Mouse (Mus musculus): ENCODE results near the gene Col5a3.
A peak's percentile ranks its signal among the peaks of the same experiment; 100 is the strongest.
"Not testable (repeated sequence)": the region's sequence is repeated elsewhere in the genome, so short reads cannot be mapped to it uniquely, and the experiment has no call there.

The Col5a3 gene

GRCm38 (mm10) chr9:20814521-20815272 lies at the start of gene Col5a3:
Gene Col5a3 (minus strand): TSS chr9:20815067.
- DNase-seq, result no peak

GRCm38 (mm10) chr9:20862225-20862624 lies 47.4 kb upstream of the Col5a3 start:
- DNase-seq, result no peak

- DNase-seq, result no peak
Observed at GRCm38 (mm10) chr9:20861821-20862220, 47.0 kb upstream of the Col5a3 start.

- DNase-seq, result no peak
Observed at GRCm38 (mm10) chr9:20859926-20860325, 45.1 kb upstream of the Col5a3 start.

GRCm38 (mm10) chr9:20857131-20857530 lies 42.3 kb upstream of the Col5a3 start:
- peak; percentile 61 for DNase-seq

GRCm38 (mm10) chr9:20850179-20850578 lies 35.3 kb upstream of the Col5a3 start:
- DNase-seq, result no peak

GRCm38 (mm10) chr9:20842670-20843069 lies 27.8 kb upstream of the Col5a3 start:
- DNase-seq, result peak; percentile 20

GRCm38 (mm10) chr9:20842211-20842610 lies 27.3 kb upstream of the Col5a3 start:
- DNase-seq, result no peak

- DNase-seq, result no peak
Observed at GRCm38 (mm10) chr9:20838931-20839330, 24.1 kb upstream of the Col5a3 start.

- DNase-seq, result no peak
Observed at GRCm38 (mm10) chr9:20837184-20837947, 22.5 kb upstream of the Col5a3 start.

GRCm38 (mm10) chr9:20835431-20835954 lies 20.6 kb upstream of the Col5a3 start:
- not testable (repeated sequence) for DNase-seq

- DNase-seq, result no peak
Observed at GRCm38 (mm10) chr9:20834881-20835280, 20.0 kb upstream of the Col5a3 start.

GRCm38 (mm10) chr9:20830901-20831643 lies 16.2 kb upstream of the Col5a3 start:
- DNase-seq, result peak; percentile 95

- no peak for DNase-seq
Observed at GRCm38 (mm10) chr9:20828127-20828526, 13.3 kb upstream of the Col5a3 start.

GRCm38 (mm10) chr9:20825781-20826180 lies 10.9 kb upstream of the Col5a3 start:
- no peak for DNase-seq

GRCm38 (mm10) chr9:20822821-20823220 lies 8.0 kb upstream of the Col5a3 start:
- DNase-seq, result no peak

- DNase-seq, result no peak
Observed at GRCm38 (mm10) chr9:20820001-20820400, 5.1 kb upstream of the Col5a3 start.

- no peak for DNase-seq
Observed at GRCm38 (mm10) chr9:20818236-20818635, 3.4 kb upstream of the Col5a3 start, which contains the start of gene Rdh8. Gene Rdh8 (plus strand): TSS chr9:20818503.

- DNase-seq, result no peak
Observed at GRCm38 (mm10) chr9:20812537-20813271, 2.2 kb downstream of the Col5a3 start.

- no peak for DNase-seq
Observed at GRCm38 (mm10) chr9:20810773-20811172, 4.1 kb downstream of the Col5a3 start.

GRCm38 (mm10) chr9:20810271-20810670 lies 4.6 kb downstream of the Col5a3 start:
- no peak for DNase-seq

GRCm38 (mm10) chr9:20805706-20806105 lies 9.2 kb downstream of the Col5a3 start:
- DNase-seq, result no peak

GRCm38 (mm10) chr9:20805159-20805495 lies 9.7 kb downstream of the Col5a3 start:
- no peak for DNase-seq
